Comparison of ENCODE assay signal across 9 mouse cellular contexts in genomic region chr6:4739522-4740355, GRCm38 (mm10). TPM values are rescaled to one million over a fixed set of nuclear protein-coding genes. Genes with fewer than 3 reads are reported as not detected.
A peak's percentile ranks its signal among the peaks of the same experiment; 100 is the strongest.
DNase-seq lines count a peak whose midpoint lies in the region; ATAC-seq lines count a peak whose summit lies in the region.
"Had no signal": no experiment of that assay in that cellular context is flagged by ENCODE, and none has a peak within 500 bp of the region (broad histone marks: within the 10 kb centered on the region; RNA-seq: fewer than 3 reads in every experiment).

No protein-coding gene starts in this region.

- H3K27me3 ChIP-seq in embryonic facial prominence, embryonic 13.5 days: no peaks in the 10 kb centered on the region
- no peaks in the 10 kb centered on the region for H3K27me3 ChIP-seq in hindbrain, embryonic 12.5 days
- no peaks in the 10 kb centered on the region for H3K27me3 ChIP-seq in midbrain, embryonic 15.5 days (replicated peaks)
- H3K27me3 ChIP-seq: megakaryocyte, embryonic 14.5 days had no signal

- H3K4me1 ChIP-seq in embryonic facial prominence, embryonic 13.5 days: peaks cover 36% of the 10 kb centered on the region
- H3K4me1 ChIP-seq in hindbrain, embryonic 12.5 days: peaks cover 40% of the 10 kb centered on the region
- H3K4me1 ChIP-seq in midbrain, embryonic 15.5 days: peaks cover 39% of the 10 kb centered on the region

- no peaks in the 10 kb centered on the region for H3K36me3 ChIP-seq in embryonic facial prominence, embryonic 13.5 days
- no peaks in the 10 kb centered on the region for H3K36me3 ChIP-seq in hindbrain, embryonic 12.5 days
- H3K36me3 ChIP-seq in midbrain, embryonic 15.5 days (replicated peaks): no peaks in the 10 kb centered on the region

- WGBS in embryonic facial prominence, embryonic 13.5 days: 18% methylated on average over 13 of the region's 13 CpGs
- 7% methylated on average over 13 of the region's 13 CpGs for WGBS in hindbrain, embryonic 12.5 days
- 9% methylated on average over 13 of the region's 13 CpGs for WGBS in midbrain, embryonic 15.5 days

- no peak overlapping the region for H3K27ac ChIP-seq in embryonic facial prominence, embryonic 13.5 days
- 0 out of 2 replicates have a peak overlapping the region, but pooled peaks have one; percentile 35 for H3K27ac ChIP-seq in hindbrain, embryonic 12.5 days
- H3K27ac ChIP-seq in midbrain, embryonic 15.5 days: 0 out of 2 replicates have a peak overlapping the region, but pooled peaks have one; percentile 11

- DNase-seq in R1 (ENCODE audit: low read depth, low spot score): peak; percentile 85
- DNase-seq in retina, embryonic 14.5 days (ENCODE audit: low spot score): no peak
- DNase-seq in natural killer cell, adult 2 months (ENCODE audit: low spot score in 2 of 2): no peak
- DNase-seq in frontal cortex, postnatal 25 days (ENCODE audit: low spot score in 2 of 2): no peak

- H3K4me2 ChIP-seq in embryonic facial prominence, embryonic 13.5 days: peak overlapping the region; percentile 22
- H3K4me2 ChIP-seq in hindbrain, embryonic 12.5 days (replicated peaks): peak overlapping the region; percentile 24
- peak overlapping the region; percentile 31 for H3K4me2 ChIP-seq in midbrain, embryonic 15.5 days

- H3K4me3 ChIP-seq in embryonic facial prominence, embryonic 13.5 days: no peak overlapping the region
- no peak overlapping the region for H3K4me3 ChIP-seq in hindbrain, embryonic 12.5 days
- H3K4me3 ChIP-seq in midbrain, embryonic 15.5 days: no peak overlapping the region
- H3K4me3 ChIP-seq: megakaryocyte, embryonic 14.5 days had no signal

- no peak overlapping the region for H3K9ac ChIP-seq in embryonic facial prominence, embryonic 13.5 days
- 0 out of 2 replicates have a peak overlapping the region, but pooled peaks have one; percentile 10 for H3K9ac ChIP-seq in hindbrain, embryonic 12.5 days
- no peak overlapping the region for H3K9ac ChIP-seq in midbrain, embryonic 15.5 days

- ATAC-seq in embryonic facial prominence, embryonic 13.5 days (ENCODE audit: insufficient number of reproducible peaks, insufficient read depth, low FRiP score, low TSS enrichment, low read depth): no peak
- ATAC-seq in hindbrain, embryonic 12.5 days (ENCODE audit: low FRiP score): peak; percentile 33
- ATAC-seq in midbrain, embryonic 15.5 days (replicated peaks): no peak
- ATAC-seq: activated CD4-positive, CD25-positive, alpha-beta regulatory T cell, adult 4 months had no signal

- no peaks in the 10 kb centered on the region for H3K9me3 ChIP-seq in embryonic facial prominence, embryonic 13.5 days
- no peaks in the 10 kb centered on the region for H3K9me3 ChIP-seq in hindbrain, embryonic 12.5 days (replicated peaks)
- H3K9me3 ChIP-seq in midbrain, embryonic 15.5 days: no peaks in the 10 kb centered on the region
- H3K9me3 ChIP-seq: megakaryocyte, embryonic 14.5 days had no signal

RNA-seq across cellular contexts. Expression of gene Sgce, which starts 7.3 kb away (rescaled TPM):
- 66.5 and 80.6 TPM in 2 replicates for polyA plus RNA-seq in embryonic facial prominence, embryonic 13.5 days (2015; fragmentation: Nextera tagmentation; extraction: Ambion mirVana)
- 69.2 and 71.7 TPM in 2 replicates for polyA plus RNA-seq in hindbrain, embryonic 12.5 days (2016; fragmentation: Nextera tagmentation; extraction: Ambion mirVana)
- polyA plus RNA-seq in midbrain, embryonic 15.5 days (2015; fragmentation: Nextera tagmentation; extraction: Ambion mirVana): 58.5 and 58.9 TPM in 2 replicates

RNA-seq across cellular contexts. Expression of gene Peg10, which starts 7.4 kb away (rescaled TPM):
- polyA plus RNA-seq in embryonic facial prominence, embryonic 13.5 days (2015; fragmentation: Nextera tagmentation; extraction: Ambion mirVana): 7.6 and 7.8 TPM in 2 replicates
- 8.5 and 12.5 TPM in 2 replicates for polyA plus RNA-seq in hindbrain, embryonic 12.5 days (2016; fragmentation: Nextera tagmentation; extraction: Ambion mirVana)
- polyA plus RNA-seq in midbrain, embryonic 15.5 days (2015; fragmentation: Nextera tagmentation; extraction: Ambion mirVana): 7.9 and 8.5 TPM in 2 replicates
